Mouse (Mus musculus) lung, postnatal 0 days (tissue): ENCODE results near the gene Lmf1.

Experiments
- CTCF ChIP-seq: IDR thresholded peaks from 2 replicates; pipeline ENCODE4 v1.5.1; 2016; ENCODE audit warnings: antibody characterized with exemption, mild to moderate bottlenecking
- EP300 ChIP-seq: IDR thresholded peaks from 2 replicates; pipeline ENCODE4 v1.6.1; 2016; ENCODE audit warnings: antibody characterized with exemption, mild to moderate bottlenecking, control low read depth

GRCm38 (mm10) chr17:25642032-25642431 lies 63.1 kb downstream of the Lmf1 start:
- TF ChIP-seq CTCF = no peak
- no peak for TF ChIP-seq EP300
